Mouse (Mus musculus): ENCODE data around the gene Myh2.

Myh2 gene

DNA sequence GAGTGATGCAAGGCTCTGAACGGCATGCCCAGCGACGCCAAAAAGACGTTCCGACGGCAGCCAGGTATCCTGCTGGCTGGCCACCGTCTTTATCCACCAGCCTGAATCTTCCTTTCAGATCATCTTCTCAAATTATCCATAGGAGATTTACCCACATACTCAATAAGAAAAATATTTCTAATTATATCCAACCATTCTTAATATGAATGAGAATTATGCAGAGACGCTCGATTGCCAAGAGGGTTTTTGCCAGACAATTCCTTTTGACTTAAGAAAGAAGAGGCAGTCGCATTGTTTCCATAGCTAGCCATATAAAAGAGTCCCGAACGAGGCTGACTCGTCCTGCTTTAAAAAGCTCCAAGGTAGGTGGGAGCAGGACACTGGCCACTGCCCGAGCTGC lies at the start of gene Myh2:
Gene Myh2, plus strand, starts transcription at position 301 of the 400 bp plus-strand sequence.
- DNase-seq (ENCODE audit: low read depth, low spot score): no peak

- no peak for DNase-seq (ENCODE audit: low read depth, low spot score)
Observed at GRCm38 (mm10) chr11:67124943-67125342, 45.9 kb upstream of the Myh2 start.

DNA sequence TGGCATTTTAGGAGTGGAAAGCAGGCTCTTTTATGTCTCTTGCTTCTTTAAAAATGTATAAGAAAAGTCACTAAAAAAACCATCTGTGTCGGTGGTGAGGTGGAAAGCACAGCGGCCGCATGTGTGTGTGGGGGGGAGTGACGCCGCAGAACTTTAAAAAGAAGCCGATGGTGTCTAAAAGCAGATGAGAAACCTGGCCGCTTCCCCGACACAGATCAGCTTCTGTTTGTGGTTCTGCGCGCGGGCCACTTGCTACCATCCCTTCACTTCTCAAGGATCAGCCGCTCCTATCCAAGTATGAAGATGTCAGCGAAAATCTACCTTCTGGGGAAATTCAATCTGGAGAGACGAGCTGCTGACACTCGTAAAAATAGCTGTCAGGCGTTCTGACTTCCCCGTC lies 45.5 kb upstream of the Myh2 start:
- no peak for DNase-seq (ENCODE audit: low read depth, low spot score)

DNA sequence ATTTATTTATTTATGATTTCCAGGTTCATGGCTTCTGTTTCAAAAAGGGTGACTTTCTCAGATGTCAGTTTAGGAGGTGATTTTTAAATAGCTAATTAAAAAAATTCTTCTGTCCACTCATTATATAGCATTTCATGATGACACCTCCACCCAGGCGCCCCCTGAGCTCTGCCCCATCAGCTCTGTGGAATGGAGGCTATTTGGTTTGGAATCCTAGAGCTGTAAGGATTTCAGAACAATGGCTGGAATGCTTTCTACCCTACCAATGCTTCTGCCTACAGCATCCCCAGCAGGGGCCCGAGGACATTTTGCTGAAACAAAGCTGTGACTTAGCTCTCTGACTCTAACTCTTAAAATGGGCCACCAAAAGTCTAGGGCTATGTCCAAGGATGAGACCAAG lies 37.3 kb upstream of the Myh2 start:
- DNase-seq (ENCODE audit: low read depth, low spot score): no peak

DNA sequence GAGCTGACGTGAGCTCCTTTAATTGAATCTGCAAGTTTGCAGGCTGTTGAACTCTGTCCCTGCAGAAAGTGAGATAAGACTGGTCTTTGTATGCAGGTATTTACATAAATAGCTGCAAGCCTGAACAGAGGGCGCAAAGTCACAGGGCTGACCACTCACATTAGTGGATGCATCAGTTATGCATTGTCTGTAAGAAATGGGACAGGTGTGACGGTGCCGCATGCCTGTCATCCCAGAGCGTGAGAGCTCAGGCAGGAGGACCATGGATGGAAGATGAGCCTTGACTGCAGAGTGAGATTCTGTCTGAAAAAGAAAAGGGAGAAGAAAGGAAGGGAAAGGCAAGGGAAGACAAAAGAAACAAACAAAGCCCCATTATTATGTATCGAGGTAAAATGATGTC lies 36.2 kb upstream of the Myh2 start:
- DNase-seq (ENCODE audit: low read depth, low spot score): no peak

DNA sequence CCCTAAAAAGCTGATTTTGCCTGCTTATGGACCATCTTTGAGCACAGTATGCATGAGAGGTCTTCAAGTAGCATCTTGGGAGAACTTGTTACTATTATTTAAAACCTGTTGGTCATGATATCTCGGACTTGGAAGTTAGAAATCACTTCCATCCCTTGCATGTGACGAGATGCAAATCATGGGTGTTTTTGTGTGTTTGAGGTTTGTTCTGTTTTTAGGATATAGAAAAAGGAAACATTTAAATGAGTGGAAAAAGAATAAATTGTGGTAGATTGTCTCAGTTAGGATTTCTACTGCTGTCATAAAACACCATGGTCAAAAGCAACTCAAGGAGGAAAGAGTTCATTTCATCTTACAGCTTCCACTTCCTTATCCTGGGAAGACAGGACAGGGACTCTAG lies 35.3 kb upstream of the Myh2 start:
- no peak for DNase-seq (ENCODE audit: low read depth, low spot score)

- no peak for DNase-seq (ENCODE audit: low read depth, low spot score)
Observed at GRCm38 (mm10) chr11:67139556-67139955, 31.3 kb upstream of the Myh2 start.

- no peak for DNase-seq (ENCODE audit: low read depth, low spot score)
Observed at GRCm38 (mm10) chr11:67140175-67140574, 30.7 kb upstream of the Myh2 start.

- no peak for DNase-seq (ENCODE audit: low read depth, low spot score)
Observed at GRCm38 (mm10) chr11:67141031-67141430, 29.8 kb upstream of the Myh2 start.

DNA sequence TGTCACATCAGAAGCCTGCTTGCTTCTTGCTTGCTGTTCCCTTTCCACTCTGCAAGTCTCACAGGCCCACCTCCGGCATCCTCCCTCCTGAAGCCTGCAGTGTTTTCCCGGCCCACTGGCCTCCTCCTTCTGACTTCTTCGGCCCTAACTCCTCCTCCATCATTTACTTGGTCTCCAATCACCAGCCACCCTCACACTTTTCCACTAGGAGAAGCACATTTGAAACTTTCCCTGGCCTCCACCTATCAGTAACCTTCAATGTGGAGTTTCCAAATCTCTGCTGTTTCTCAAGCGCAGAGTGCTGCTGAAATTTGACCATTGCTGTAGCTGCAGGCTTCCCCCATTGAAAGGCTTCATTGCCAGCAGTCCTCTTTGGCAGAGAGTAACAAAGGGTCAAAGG lies 28.8 kb upstream of the Myh2 start:
- DNase-seq (ENCODE audit: low read depth, low spot score): no peak

GRCm38 (mm10) chr11:67143065-67143464 lies 27.8 kb upstream of the Myh2 start:
- DNase-seq (ENCODE audit: low read depth, low spot score): no peak

DNA sequence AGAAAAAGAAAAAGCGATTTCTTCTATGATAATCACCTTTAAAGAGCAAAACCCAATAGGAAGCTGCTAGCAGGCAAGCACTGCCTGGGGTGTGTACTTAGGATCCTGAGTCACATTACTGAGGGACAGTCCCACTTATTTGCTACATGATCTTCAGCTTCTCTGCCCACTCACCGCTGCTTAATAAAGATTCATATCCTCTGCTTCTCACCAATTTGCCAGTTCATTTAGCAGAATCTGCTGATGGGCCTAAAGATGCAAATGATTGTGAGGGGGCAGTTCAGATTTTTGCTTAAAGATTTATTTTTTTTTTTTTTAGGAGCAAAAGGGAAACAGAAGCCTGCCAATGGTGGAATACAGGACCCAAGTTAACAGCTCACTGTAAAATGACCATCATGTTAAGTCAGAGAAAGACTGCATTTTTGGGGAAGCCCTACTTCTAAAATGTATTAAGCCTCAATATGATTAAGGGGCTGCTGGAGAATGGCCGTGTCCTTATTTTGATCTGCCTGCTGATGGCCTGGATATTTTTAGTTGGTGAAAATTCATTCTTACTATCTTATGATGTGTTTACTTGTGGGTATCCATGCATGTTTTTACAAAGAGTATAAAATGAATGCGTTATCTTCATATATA lies 26.8 kb upstream of the Myh2 start:
- DNase-seq (ENCODE audit: low read depth, low spot score): no peak

DNA sequence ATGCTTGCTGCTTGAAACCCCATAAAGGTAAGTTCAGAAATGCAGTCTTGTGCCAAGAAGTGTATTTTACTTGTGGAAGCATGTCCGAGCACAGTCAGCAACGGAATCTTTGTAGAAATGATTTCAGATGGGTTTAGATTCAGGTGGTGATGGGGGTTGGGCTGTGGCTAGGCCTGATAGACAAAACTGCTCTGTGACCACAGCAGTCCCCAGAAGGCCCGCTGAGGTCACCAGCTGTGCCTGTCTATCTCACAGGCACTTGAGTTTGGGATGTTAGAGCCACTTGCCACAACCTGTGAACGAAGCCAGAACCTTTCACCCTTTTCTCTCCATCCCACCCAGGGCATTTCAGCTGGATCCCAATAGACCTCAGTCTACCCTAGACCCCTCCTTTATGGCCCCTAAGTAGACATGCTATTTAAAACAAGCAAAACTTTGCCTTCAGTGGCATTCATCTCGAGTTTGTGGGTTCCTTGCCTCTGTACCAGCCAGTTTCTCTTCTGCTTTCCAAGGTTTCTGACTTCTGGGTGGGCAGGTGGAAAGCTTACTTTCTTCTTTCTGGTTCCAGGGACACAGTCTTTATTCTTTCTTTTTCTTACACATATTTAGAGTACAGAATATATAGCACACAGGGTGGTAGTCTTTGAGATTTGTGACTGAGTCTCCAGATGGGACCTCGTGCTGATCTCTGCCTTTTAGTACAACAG lies 26.1 kb upstream of the Myh2 start:
- no peak for DNase-seq (ENCODE audit: low read depth, low spot score)

DNA sequence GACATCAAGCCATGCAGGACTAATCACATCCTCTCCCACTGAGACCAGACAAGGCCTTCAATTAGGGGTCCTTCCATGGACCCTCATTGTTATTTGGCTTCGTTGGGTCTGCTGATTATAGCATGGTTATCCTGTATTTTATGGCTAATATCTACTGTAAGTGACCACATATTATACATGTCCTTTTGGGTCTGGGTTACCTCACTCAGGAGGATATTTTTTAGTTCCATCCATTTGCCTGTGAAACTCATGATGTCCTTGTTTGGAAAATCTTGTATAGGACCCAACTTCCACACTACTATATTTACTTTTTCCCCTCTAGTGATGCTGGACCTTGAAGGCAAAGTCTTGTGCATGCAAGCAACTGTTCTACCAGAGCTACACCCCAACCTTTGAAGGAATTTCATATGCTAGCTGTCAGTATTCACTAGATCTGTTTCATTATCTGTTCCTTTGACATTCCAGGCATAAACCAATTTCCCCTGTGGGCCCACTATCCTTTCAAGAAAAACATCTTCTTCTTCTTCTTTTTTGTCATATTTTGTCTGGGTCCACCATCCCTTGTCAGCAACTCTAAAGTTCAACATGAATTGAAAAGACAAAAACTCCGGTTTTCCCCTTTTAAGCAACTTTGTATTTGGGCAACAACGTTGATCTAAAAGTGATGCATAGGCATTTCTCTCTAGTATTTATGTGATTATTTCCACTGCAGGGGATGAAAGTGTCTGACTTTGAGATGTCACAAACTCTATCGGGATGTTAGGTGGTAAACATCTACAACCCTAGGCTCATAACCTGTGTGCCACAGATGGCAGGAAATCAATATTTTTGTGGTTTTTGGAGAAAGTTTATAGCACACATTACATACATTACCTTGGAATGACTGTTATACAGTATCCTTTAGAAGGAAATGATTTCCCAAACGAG lies 25.1 kb upstream of the Myh2 start:
- no peak for DNase-seq (ENCODE audit: low read depth, low spot score)

DNA sequence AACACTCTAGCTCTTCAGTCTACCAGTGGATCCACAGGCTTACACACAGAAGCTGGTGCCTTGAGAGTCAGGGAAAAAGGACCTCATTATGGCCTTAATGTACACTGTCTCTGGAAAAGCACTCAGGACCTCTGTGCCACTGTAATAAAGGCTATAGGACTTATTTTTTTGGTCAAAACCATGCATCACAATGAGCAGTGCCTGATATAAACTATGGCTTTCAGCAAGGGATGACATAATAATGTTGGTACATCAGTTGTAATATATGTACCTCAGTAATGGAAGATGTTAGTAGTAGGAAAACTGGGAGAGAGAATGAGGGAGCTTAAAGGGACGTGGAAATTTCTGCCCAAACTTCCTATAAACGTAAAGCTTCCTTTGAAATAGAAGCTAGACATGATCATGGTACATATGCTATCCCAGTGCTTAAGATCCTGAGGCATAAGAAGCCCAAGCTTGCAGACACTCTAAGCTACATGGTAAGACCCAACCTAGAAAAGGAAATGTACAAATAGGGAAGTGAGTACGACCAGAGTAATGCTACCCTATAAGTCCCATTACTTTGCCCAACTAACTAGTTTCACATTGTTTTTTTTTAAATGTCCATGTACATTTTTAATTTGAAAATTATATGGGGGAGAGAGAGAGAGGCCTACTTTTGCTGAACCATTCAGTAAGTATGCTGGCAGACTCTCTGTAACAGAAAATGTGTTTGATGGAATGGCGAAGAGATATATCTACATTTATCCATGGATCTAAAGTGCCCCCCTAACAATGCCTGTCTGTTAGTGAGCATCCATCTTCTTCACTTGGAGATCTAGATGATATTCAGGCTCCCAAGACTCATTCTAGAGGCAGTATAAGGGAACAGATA lies 24.2 kb upstream of the Myh2 start:
- no peak for DNase-seq (ENCODE audit: low read depth, low spot score)

GRCm38 (mm10) chr11:67147283-67147921 lies 23.4 kb upstream of the Myh2 start:
- peak; percentile 10 for DNase-seq (ENCODE audit: low read depth, low spot score)

DNA sequence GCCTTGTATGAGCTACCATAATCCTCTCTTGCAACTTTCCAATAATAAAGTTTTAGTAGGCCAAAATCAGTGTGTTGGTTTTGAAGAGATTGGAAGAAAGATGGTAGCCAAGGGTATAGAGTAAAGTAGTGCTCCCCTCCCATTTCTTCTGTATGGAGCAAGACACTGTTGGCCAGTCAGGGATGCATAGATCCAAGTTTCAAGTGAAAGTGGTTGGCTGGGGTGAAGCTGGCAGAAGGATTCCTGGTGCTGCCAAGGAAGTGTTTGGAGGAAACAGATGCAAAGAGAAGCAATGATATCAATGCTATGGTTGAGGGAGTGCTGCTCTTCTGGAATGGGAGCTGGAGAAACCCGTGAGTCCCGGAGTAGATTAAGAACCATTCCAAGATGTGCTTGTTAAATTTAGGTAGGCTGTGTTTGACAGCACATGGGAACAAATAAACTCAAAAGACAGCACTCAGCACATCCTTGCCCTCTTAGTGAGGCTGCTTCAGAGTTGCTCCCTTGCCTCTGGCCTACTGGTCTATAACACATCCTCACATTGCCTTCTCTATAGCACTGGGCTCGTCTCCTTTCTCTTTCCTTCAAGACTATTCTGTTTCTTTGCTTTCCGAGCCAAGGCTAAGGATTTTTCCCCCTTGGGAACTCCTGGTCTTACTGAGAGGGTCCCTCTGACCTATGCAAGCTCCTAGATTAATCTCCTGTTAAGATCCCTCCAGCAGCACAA lies 22.4 kb upstream of the Myh2 start:
- no peak for DNase-seq (ENCODE audit: low read depth, low spot score)

GRCm38 (mm10) chr11:67150237-67150636 lies 20.6 kb upstream of the Myh2 start:
- no peak for DNase-seq (ENCODE audit: low read depth, low spot score)

GRCm38 (mm10) chr11:67151159-67151558 lies 19.7 kb upstream of the Myh2 start:
- no peak for DNase-seq (ENCODE audit: low read depth, low spot score)
